Mouse (Mus musculus): ENCODE results near the gene Gnmt. TPM values are rescaled to one million over a fixed set of nuclear protein-coding genes. Genes with fewer than 3 reads are reported as not detected.

Gnmt gene
- total and polyA plus RNA-seq, 3 experiments, result 0.13 to 0.71 (median 0.38) TPM

DNA sequence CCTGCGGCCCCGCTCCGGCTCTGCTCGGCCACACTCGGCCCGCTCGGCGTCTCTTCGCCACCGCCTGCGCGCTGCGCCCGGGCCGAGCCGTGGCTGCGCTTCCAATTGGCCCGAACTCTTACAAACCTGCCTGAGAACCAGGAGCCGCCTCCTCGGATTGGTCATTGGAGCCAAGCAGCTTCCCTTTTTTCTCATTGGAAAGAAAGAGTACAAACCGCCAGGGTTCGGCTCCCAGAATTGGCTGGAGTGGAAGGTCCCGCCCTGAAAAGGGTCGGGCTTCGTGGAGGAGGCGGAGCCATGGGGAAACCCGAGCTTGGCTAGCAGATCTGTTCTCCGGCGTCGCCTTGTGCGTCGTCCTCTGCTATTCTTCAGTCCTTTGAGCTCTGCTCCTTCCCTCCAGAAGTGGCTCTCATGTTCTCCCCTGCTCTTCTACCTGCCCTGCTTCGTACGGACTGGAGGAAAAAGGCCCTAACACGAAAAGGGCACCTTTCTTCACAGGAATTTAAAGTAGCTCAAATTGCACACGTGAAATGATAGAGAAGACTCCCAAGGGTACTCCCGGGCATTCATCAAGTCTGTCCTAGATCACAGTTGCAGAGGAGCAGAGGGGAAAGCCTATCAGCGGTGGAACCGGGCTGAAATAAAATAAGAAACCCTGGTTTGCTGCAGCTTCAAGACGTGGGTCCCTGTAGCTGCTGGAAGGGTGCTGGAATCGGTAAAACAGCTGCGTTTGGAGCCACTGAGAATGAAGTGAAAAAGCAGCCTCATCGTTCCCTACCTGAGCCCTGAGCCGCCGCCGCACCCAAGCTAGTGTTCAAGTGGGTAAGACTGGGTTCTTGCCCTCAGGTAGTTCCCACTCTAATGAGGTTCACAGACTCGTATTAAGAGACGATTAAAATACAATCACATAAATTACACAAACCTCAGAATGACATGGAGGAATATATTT lies 23.8 kb downstream of the Gnmt start, which contains the start of gene Ppp2r5d:
TSS of gene Ppp2r5d (minus strand) at position 225 of the 949 bp plus-strand sequence.
- Histone ChIP-seq H3K27ac (ENCODE audit: insufficient read depth, low read depth) (0 out of 2 replicates have a peak within 1 kb of the TSS, but pooled peaks have one; percentile 6), H3K4me2 (ENCODE audit: insufficient read depth, low read depth, poor library complexity, severe bottlenecking) (peak within 1 kb of the TSS; percentile 87), H3K27me3 (replicated peaks) (no peaks in the 10 kb centered on the region), H3K4me1 (ENCODE audit: control insufficient read depth in 1 of 2, insufficient read depth in 2 of 2) (peaks cover 11 to 31% of the 10 kb centered on the region in 2 experiments), H3K4me3 (replicated peaks in 1 of 3; ENCODE audit: low read depth in 2 of 3, low read length in 2 of 3, poor library complexity in 1 of 3) (peak within 1 kb of the TSS; percentile 80 to 85 (median 82)), H3K36me3 (replicated peaks in 1 of 2; ENCODE audit: control insufficient read depth in 1 of 2, insufficient read depth in 1 of 2, low read length in 1 of 2) (peaks cover 0 to 23% of the 10 kb centered on the region in 2 experiments), H3K79me2 (replicated peaks; ENCODE audit: control insufficient read depth, extremely low read depth, insufficient read depth, poor library complexity, severe bottlenecking) (peaks cover 12% of the 10 kb centered on the region), H3K9me3 (replicated peaks; ENCODE audit: low read length) (peaks cover 5% of the 10 kb centered on the region), H3K9ac (ENCODE audit: insufficient read depth, low read depth) (peak within 1 kb of the TSS; percentile 93)
- dilution Hi-C loops (cut with MboI; ENCODE audit: extremely low pct_ligation_motif_present, extremely low pct_unique_long_range_greater_than_20kb, low sequenced_read_pairs), result no loop called here
- TF ChIP-seq NRF1 (IDR thresholded peaks at IDR 0.05; ENCODE audit: low read depth, low read length) (peak; percentile 68), BHLHE40 (IDR thresholded peaks at IDR 0.05; ENCODE audit: low read depth, low read length) (no peak), ZKSCAN1 (IDR thresholded peaks at IDR 0.05; ENCODE audit: borderline replicate concordance, low read depth, low read length) (no peak), TBP (conservative IDR thresholded peaks at IDR 0.05; ENCODE audit: low read depth, low read length) (peak; percentile 89; the same call in 1 of the 2 replicates), CTCF (conservative IDR thresholded peaks at IDR 0.05 in 1 of 2, IDR thresholded peaks at IDR 0.05 in 1 of 2; ENCODE audit: low read depth in 2 of 2, low read length in 2 of 2) (no peak), POLR2AphosphoS2 (IDR thresholded peaks at IDR 0.05; ENCODE audit: low read depth, low read length) (peak; percentile 85; the same call in 1 of the 2 replicates), MXI1 (IDR thresholded peaks at IDR 0.05; ENCODE audit: low read depth, low read length) (peak; percentile 68), IRF4 (IDR thresholded peaks at IDR 0.05; ENCODE audit: low read depth, low read length) (peak; percentile 8; the same call in 1 of the 2 replicates), USF1 (IDR thresholded peaks at IDR 0.05; ENCODE audit: low read depth, low read length) (no peak), NELFE (IDR thresholded peaks at IDR 0.05; ENCODE audit: low read depth, low read length) (peak; percentile 94), ZNF384 (IDR thresholded peaks at IDR 0.05; ENCODE audit: low read depth, low read length) (no peak), POLR2A (IDR thresholded peaks at IDR 0.05; ENCODE audit: low read depth, low read length) (peak; percentile 93), MEF2A (IDR thresholded peaks at IDR 0.05; ENCODE audit: borderline replicate concordance, low read depth, low read length) (peak; percentile 39; the same call in 1 of the 2 replicates), HCFC1 (IDR thresholded peaks at IDR 0.05; ENCODE audit: low read depth, low read length) (no peak; the same call in 1 of the 2 replicates), ZMIZ1 (IDR thresholded peaks at IDR 0.05; ENCODE audit: low read depth, low read length) (peak; percentile 75), MYC (IDR thresholded peaks at IDR 0.05; ENCODE audit: low read depth, low read length) (0 out of 2 replicates have a peak, but pooled peaks have one; percentile 64), MAX (IDR thresholded peaks at IDR 0.05; ENCODE audit: low read length) (peak; percentile 56; the same call in 1 of the 2 replicates), ZC3H11A (IDR thresholded peaks at IDR 0.05; ENCODE audit: low read depth, low read length) (no peak), GABPA (IDR thresholded peaks at IDR 0.05; ENCODE audit: insufficient replicate concordance, low read depth, low read length) (no peak), CHD1 (IDR thresholded peaks at IDR 0.05; ENCODE audit: low read depth, low read length) (no peak), ELF1 (IDR thresholded peaks at IDR 0.05; ENCODE audit: low read depth, low read length) (peak; percentile 54), CHD2 (IDR thresholded peaks at IDR 0.05; ENCODE audit: low read length) (peak; percentile 65; the same call in 1 of the 2 replicates)
- in situ Hi-C loops (cut with MboI; ENCODE audit: low pct_ligation_motif_present, low pct_unique_long_range_greater_than_20kb, low sequenced_read_pairs), result no loop called here
- peak; percentile 99 for DNase-seq (ENCODE audit: extremely low read depth)

All from CH12.LX (cell line).